Mouse (Mus musculus) cerebral cortex, adult 2 months (tissue): ENCODE measurements around the gene Samhd1.

Experiments
- WGBS: fragments of 180-500 bp; shearing (Covaris S2); methylation state at CpG from one replicate; pipeline ENCODE4 v1.1.7; 2018; 5-methylcytosine and 5-hydroxymethylcytosine counted together

Samhd1 gene

DNA sequence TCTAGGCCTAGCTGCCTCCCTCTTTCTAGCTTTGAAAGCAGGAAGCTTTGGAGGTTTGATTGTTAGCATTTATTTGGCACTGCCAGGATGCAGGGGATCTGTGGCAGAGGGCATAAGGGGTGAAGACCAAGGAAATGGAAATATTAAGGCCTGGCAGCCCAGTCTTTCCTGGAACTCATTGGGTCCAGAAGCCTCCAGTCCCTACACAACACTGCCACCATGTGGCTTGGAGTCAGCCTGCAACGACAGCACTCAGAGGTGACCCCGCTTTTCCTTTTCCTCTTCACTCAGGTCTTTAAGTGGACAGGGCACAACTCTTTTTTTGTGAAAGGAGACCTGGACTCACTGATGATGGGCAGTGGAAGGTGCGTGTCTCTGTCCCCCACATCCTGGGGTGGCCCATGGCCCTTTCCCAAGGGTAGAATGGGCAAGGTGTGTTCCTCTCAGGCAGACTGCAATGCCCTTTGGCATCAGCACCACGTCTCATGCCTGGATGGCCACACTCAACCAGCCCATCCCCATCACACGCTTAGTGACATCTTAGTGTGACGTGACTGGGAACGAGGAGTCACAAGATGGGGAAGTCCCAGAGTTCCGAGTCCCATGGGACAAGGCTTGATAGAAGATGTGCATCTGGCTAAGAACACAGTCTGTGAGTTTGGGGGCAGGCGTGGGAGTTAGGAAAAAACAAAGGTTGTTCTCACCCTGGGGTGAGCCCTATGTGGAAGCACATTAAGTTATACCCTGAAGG lies 39.9 kb downstream of the Samhd1 start:
- WGBS = 62% methylated on average over 9 of the region's 9 CpGs

DNA sequence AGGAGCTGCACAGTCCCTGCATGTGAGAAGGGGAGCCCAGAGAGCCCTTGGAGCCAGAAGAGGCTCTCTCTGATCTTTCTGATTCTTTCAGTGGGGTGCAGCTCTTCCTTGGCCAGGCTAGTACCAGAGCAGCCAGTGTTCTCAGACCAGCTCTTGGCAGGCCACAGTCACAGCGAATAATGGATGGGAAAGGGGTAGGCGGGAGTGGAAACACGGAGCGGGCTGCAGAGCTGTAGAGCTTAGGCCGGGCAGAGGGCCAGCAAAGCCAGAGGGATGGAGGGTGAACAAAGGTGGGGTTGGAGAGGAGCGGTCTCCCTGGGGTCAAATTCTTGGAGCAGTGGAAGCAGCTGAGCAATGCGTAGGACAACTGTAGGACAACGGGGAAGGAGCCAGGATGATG lies 43.0 kb downstream of the Samhd1 start:
- WGBS = 42% methylated on average over 8 of the region's 8 CpGs

DNA sequence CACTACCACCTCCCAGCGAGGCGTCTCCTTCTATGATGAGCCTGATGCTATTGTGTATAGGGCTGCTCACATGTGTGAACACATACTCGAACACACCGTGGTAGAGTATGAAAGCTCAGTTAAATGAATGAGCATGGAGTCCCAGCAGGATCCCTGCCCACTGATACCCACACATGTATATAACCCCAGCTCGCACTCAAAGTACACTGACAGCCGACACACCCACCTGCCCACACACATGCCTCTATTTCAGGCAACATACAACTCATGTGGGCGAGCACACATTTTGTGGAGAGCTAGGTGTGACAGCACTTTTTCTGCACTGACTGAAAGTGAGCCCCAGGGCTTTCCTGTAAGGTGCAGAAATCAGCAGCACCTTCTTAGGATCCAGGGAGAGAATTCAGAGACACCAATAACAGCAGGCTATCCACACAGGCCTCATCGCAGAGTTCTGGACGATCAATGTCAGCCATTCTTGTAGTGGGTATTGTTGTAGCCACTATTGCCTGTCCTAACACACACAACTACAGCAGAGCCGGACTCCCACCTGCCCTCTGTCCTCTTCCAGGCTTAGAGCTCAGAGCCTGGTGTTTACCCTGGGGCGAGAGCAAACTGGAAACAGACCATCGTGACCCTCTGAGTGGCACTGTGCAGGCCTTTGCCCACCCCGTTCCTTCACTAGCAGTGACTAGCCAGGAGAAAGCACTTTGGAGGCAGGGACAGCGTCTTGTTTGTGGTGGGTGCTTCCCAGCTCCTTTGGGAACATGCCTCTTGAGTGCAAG lies 47.3 kb downstream of the Samhd1 start:
- 63% methylated on average over 14 of the region's 14 CpGs for WGBS

DNA sequence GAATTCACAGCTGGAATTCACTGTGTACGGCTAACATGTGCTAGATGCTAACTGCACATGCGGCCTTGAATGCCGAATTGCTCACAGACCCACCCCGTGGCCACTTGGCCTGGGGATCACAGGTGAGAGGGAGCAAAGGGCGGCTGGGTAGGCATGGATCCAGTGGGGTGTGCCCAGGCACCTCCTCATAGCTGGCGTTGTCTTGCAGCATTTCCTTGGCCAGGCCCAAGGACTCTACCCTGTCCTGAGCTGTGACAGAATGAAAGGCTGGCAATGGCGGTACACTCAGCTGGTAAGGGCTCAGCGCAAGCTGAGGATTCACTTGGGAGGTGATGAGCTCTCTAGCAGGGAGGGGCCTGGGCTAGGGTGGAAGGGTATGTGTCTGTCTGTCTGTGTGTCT lies 48.3 kb downstream of the Samhd1 start, which contains the start of gene Tldc2:
Gene Tldc2 (plus strand): TSS at position 260 of the 400 bp plus-strand sequence.
- WGBS = 94% methylated on average over 8 of the region's 8 CpGs

DNA sequence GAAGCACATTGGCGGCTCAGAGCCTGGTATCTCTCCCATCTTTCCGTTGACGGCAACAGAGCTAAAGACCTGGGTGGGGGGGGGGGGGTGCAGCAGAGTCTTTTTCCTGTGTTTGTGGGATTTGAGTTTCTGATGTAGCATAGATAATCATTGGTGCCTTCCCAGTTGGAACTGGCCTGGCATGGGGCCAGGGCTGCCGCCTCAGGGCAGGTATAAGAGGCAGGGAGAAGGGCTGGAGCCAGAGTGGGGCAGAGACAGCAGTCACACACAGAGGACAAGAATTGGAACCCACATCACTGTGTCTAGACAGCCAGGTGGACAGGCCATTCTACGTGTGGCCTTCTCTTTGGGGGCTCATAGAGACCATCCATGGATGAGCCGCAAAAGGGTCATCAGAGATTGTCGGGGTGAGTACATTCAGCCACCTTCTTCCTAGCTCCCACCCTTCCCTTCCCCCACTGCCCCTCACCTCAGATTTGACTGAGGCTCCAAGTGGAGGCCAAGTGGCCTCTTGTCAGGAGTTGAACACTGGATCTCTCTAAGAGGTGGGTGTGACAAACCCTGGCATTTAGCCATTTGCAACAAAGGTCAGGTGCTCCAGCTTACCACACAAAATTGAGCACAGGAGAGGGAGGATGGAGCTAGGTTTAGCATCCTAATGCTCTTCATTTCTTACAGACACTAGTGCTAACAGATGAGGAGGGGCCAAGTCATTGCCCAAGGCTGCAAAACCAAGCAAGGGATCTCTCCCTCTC lies 50.1 kb downstream of the Samhd1 start:
- WGBS = 87% methylated on average over 7 of the region's 7 CpGs

DNA sequence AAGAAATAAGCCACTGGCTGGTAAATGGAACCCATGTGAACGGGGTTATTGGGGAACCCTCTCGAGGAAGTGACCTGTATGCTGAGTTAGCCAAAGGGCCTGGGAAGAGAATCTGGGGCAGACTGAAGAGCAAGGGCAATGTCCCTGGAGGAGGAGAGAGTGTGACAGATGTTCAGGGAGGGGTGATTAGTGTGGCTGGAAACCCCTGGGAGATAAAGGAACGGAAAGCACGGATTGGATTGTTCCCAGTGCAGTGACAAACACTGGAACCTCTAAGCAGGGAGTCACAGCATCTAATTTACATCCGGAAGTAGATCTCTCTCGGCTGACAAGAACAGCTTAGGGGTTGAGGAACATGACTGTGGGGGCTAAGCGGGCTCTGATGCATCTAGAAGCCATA lies 53.1 kb downstream of the Samhd1 start:
- 56% methylated on average over 7 of the region's 7 CpGs for WGBS

DNA sequence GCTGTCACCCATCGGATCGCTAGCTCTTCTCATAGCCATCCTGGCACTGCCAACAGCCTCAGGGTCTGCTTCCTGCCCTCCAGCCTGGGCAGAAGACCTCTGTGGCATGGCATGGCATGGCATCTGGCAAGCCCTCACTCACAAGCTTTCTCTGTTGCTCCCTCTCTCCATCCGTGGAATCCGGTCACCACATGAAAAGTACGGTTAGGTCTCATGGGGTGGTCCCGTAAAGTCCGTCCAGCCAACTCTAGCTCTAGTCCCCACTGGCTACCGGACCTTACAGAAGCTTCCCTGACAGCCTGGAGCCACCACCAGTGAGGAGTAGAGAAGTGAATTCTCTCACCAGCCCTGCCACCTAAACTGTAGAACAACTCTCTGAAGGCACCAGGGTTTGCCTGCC lies 53.7 kb downstream of the Samhd1 start:
- 91% methylated on average over 8 of the region's 8 CpGs for WGBS

DNA sequence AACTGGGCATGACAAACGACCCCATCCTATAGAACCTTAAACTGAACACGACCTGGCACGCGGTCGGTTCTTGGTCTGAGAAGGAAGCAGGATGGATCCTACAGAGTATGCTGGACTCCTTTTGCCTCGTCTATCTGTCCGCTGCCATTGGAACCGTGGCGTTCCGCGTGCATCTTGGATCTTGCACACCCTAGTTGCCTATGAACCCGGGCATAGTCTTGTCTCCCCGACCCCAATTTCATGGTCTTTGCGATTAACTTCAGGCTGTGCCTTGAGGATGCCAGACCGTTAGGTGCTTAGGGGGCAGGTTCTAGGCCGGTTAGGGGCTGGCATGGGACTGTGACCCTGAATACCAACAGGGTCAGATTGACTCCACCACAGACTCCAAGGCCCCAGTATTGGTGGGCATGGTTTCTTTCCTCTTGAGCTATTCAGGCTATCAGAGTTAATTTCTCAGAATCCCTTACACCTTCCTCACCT lies 55.3 kb downstream of the Samhd1 start:
- WGBS = 14% methylated on average over 16 of the region's 16 CpGs

DNA sequence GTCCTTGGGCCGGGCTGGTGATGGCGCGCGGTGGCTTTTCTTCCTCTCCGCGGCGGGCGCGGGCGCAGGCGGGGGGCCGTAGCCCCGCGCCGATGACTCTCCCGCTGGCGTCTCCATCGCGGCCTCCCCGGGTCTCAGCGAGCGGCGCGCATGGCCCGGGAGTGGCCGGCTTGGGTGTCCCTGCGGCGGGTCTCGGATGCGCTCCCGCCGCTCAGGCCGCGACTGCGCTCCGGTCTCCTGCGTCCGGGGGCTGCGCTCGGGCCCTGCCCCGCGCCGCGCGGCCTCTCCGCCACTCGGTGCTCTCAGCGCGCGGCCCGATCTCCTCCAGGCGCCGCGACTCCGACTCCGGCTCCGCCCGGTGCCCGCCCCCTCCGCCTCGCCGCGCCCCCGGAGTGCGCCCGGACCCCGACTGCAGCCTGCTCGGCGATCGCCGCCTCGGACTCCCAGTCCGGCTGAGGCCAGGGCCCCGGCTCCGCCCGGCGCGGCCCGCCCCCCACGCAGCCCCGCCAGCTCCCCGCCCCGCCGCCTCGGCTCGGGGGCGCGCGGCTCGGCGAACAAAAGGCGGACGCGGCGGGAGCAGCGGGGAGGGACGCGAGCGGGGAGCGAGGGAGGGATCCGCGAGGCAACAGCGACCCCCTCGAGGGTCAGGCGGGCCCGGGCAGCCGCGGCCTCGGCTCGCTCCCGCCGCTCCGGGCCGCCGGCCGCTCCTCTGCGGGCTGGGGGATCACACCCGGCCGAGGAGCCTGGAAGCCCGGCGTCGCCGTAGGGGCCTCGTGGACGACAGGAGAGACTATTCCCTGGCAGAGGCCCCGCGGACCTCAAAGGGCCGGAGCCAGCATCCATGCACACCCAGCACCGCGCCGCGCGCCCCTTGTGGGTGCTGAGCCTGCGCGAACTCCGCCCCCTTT lies 56.0 kb downstream of the Samhd1 start, which contains the start of gene Soga1:
Gene Soga1 (minus strand): TSS at position 462 of the 908 bp plus-strand sequence.
- under 1% methylated on average over 130 of the region's 136 CpGs for WGBS

DNA sequence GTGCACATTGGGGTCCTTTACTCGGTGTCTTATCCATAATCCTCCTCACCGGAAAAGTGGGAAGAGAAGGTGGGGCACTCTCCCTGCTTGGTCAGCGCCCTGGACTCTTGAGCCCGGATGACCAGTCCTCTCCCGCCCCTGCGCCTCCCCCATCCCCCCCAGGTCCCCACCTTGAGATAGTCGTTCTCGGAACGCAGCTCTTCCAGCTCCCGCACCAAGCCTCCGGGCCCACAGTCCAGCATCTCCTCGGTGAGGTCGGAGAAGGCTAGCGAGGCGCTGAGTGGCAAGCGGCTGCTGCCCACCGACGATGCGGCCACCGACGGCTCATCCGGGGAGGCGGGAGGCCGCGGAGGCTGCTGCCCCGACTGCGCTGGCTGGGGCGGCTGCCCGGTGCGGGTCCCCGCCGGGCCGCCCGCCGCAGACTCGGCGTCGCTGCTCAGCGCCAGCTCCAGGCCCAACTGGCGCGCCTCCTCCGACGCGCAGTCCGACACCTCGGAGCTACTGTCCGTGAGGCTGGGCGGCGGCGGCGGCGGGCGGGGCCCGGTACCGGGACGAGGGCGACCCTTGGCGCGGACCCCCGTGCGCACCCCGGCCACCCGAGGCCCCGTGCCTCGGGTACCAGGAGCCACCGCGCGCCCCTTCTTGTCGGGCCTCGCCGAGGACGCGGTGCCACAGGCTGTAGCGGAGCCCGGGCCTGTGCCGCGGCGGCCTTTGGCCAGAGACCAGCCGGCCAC lies 56.8 kb downstream of the Samhd1 start:
- under 1% methylated on average over 79 of the region's 79 CpGs for WGBS

DNA sequence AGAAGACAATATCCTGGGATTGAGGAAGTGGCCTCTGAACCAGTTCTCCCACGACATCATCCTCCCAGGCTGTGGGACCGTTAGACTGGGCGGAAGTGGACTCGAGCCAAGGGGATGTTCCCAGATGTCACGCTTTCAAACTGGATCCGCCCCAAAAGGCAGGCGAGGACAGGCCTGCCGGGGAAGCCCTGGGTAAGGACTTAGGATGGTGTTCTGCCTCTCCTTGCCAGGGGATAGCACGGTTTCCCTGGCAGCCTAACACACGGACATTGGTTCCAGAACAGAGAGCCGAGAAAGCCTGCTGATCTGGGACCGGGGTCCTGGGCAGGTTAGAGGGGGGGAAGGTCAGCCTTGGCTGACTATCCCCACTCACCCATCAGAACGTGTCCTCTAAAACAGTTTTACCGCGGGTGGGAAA lies 57.4 kb downstream of the Samhd1 start:
- WGBS = 1% methylated on average over 15 of the region's 15 CpGs

DNA sequence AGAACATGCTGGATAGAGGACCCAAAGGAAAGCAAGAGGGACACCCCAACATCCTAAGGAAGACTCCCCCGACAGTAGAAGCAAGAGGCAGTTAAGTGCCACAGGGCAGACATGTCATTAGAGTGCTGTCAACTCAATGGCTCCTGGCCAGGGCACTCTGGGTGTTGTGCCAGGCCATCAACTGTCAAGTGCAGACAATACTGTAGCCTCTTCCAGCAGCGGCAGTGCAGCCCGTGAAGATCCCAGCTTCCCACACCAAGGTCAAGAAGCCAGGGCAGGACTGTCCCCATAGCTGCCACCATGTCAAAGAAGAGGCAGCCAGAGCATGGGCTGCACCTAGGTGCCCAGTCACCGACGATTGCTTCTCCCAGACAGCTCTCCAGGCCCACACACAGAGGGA lies 57.9 kb downstream of the Samhd1 start:
- WGBS = 16% methylated on average over 5 of the region's 5 CpGs

DNA sequence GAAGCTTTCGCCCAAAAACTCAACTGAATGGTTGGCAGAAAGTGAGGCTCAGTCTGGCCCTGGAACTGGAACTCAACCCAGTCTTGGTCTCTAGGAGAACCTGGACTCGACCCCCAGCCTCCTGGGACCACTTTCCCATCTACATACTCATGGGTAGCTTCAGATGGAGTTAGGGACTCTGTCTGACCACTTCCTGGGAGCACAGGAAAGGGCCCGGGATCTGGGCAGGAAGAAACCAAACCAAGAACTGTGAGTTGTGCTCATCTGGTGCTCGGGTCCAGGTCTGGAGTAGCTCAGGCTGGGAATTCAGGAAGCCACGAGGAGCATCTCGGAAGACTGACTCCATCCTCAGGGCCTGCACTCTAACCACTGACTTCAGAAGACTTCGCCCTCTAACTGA lies 58.5 kb downstream of the Samhd1 start:
- WGBS = 65% methylated on average over 7 of the region's 7 CpGs

DNA sequence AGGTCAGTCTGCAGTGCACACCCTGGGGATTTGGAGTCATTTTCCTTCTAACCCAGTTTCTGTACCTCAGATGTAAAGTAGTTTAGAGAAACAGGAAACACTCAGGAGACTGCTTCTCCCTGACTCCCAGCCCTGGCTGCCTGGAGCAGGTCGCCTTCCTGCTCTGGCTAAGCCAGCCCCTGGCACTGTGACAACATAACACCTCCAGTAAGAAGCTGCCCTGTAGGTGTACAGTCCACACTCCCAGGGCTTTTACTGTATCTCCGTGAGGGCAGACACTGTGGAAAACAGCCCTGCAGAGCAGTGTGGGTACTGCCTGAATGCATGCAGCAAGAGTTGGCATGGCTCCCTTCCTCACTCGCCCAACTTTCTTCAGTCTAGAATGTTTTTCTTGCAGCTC lies 59.4 kb downstream of the Samhd1 start:
- 7% methylated on average over 3 of the region's 3 CpGs for WGBS

DNA sequence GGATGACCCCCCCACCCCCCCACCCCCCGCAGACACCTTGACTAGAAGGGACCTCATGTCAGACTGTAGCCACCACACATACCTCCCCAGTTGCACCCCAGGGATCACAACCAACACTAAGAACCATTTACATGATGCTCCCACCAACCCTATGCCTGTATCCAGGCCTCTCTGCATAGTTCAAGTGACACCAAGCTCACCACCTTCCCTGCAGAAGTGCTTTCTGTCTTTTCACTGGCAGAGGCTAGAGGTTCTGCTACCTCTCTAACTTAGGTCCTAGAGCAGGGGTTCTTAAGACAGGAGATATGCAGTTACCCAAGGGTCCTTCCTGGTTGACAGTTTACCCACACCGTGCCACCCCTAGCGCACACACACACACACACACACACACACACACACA lies 59.8 kb downstream of the Samhd1 start:
- 70% methylated on average over 3 of the region's 3 CpGs for WGBS

DNA sequence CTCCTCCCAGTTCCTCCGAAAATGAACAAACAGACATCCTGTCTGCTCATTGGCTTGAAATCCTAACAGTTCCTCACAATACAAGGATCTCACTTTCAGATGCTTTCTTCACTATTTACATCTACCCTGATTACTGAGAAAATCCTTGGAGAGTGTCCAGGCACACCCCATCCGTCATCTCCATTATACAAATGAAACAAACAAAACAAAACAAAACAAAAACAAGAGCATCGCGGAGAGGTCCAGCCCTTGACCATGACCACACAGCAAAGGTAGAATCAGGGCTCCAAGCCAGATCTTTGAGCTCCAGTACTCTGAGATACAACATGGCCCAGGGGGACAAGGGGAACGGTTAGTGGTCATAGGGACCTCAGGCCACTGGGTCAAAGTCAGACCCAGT lies 60.3 kb downstream of the Samhd1 start:
- 51% methylated on average over 5 of the region's 5 CpGs for WGBS

DNA sequence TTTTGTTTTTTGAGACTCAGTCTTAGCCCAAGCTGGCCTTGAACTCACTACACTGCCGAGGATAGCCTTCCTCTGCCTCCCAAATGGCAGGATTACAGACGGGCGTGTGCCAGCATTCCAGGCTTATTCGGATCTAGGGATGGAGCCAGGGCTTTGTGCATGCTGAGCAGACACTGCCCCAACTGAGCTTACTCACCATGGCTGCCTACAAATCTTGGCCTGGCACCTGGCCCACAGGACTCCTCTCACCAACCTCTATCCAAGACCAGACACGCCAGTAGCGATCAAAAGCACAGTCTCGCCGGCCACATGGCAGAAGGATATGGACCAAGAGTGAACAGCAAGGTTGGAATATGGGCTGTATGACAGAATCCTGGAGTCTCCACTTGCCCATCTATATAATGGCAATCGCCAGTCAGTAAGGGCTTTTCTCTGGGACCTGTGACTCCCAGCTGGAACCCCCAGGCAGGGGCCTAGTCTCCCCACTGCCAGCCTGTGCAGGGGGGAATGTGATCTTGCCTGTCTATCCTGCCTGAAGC lies 60.8 kb downstream of the Samhd1 start:
- WGBS = 45% methylated on average over 9 of the region's 9 CpGs

DNA sequence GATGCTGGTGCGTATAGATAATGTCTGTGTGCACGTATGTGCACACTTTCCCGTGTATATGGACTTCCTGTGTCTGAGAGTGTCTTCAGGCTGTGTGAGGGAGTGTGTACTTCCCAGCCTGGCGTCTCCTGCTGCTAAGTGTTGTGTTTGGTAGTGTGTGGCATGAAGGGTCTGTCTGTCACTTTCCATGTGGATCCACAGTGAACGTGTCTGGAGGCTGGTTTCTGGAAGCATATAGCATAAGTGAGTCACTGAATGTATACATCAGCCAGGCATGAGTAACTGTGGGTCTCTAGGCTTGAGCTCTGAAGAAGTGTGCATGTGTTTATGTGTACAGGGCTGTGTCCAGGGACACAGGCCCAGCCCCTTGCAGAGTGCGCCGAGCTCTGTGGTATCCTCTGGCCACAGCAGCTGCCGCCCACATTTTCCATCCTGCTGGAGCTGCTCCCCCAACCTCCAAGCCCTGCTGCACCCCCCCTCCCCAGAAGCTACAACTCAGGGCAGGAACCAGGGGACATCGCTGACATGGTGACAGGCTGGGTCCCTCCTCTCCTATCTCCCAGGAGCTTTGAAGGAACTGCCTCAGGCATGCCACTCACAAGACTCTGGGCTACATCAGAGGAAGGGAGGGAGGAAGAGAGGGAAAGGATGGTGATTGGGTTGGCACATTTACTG lies 61.5 kb downstream of the Samhd1 start:
- WGBS = 56% methylated on average over 9 of the region's 9 CpGs

DNA sequence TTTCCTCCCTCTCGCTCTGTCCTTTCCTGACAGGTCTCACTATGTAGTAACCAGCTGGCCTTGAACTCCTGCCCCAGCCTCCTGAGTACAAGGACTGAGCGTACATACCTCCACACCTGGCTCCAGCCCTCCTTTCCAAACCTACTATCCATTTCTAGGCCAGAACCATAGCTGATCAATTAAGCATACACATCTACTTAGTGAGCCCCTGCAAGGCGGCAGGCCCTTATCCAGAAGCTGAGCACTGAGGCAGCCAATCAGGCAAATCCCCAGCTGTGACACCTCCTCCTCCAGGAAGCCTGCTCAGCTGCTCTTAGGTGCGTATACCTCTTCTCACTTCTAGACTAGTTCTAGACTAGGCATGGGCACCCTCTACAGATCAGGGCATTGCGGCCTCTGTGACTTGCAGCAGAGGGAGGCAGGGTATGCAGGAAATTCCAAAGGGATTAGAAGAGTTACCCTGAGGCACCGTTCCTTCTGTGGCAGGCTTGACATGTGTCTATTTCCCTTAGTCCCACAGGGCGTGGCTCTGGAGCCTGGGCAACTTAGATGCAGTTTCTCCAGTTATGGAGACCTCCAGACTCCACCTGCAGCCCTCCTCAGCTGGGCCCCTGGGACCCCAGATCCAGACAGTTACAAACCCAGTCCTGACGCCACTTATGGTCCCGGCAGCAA lies 62.6 kb downstream of the Samhd1 start:
- 73% methylated on average over 9 of the region's 9 CpGs for WGBS
